In genomic region chr6:125192016-125192714, GRCm38 (mm10) we compare ENCODE assay signal across 8 mouse cellular contexts. TPM values are rescaled to one million over a fixed set of nuclear protein-coding genes. Genes with fewer than 3 reads are reported as not detected.
DNase-seq lines count a peak whose midpoint lies in the region; ATAC-seq and TF ChIP-seq lines count a peak whose summit lies in the region.

No protein-coding gene starts in this region.

- WGBS in forebrain, embryonic 10.5 days: under 1% methylated on average over 34 of the region's 34 CpGs
- under 1% methylated on average over 34 of the region's 34 CpGs for WGBS in heart, embryonic 15.5 days
- WGBS in liver, embryonic 14.5 days (ENCODE audit: insufficient replicate concordance): under 1% methylated on average over 34 of the region's 34 CpGs
- under 1% methylated on average over 34 of the region's 34 CpGs for WGBS in neural tube, embryonic 11.5 days
- under 1% methylated on average over 34 of the region's 34 CpGs for WGBS in stomach, postnatal 0 days

- peak overlapping the region; percentile 86 for H3K9ac ChIP-seq in heart, embryonic 15.5 days
- H3K9ac ChIP-seq in liver, embryonic 14.5 days (replicated peaks): peak overlapping the region; percentile 96
- peak overlapping the region; percentile 76 for H3K9ac ChIP-seq in neural tube, embryonic 11.5 days (ENCODE audit: low read length)
- peak overlapping the region; percentile 73 for H3K9ac ChIP-seq in stomach, postnatal 0 days (ENCODE audit: low read length)

- H3K27me3 ChIP-seq in forebrain, embryonic 10.5 days (ENCODE audit: poor library complexity, severe bottlenecking): no peaks in the 10 kb centered on the region
- no peaks in the 10 kb centered on the region for H3K27me3 ChIP-seq in heart, embryonic 15.5 days
- H3K27me3 ChIP-seq in liver, embryonic 14.5 days (ENCODE audit: control insufficient read depth, insufficient read depth, low read length): no peaks in the 10 kb centered on the region
- H3K27me3 ChIP-seq in neural tube, embryonic 11.5 days (ENCODE audit: control insufficient read depth, insufficient read depth, low read length): no peaks in the 10 kb centered on the region
- no peaks in the 10 kb centered on the region for H3K27me3 ChIP-seq in stomach, postnatal 0 days (ENCODE audit: control insufficient read depth, insufficient read depth, low read length)

- no peak for TF ChIP-seq EP300 in liver, embryonic 14.5 days (IDR thresholded peaks at IDR 0.05; ENCODE audit: low read depth)
- no peak for TF ChIP-seq EP300 in stomach, postnatal 0 days (optimal IDR thresholded peaks at IDR 0.05)

- TF ChIP-seq CTCF in liver, embryonic 14.5 days (IDR thresholded peaks at IDR 0.05; ENCODE audit: low read depth): no peak
- TF ChIP-seq CTCF in stomach, postnatal 0 days (IDR thresholded peaks at IDR 0.05; ENCODE audit: low read depth): no peak

- H3K4me1 ChIP-seq in forebrain, embryonic 10.5 days: peaks cover 22% of the 10 kb centered on the region
- H3K4me1 ChIP-seq in heart, embryonic 15.5 days (replicated peaks): peaks cover 23% of the 10 kb centered on the region
- peaks cover 8 to 9% of the 10 kb centered on the region in 2 experiments for H3K4me1 ChIP-seq in liver, embryonic 14.5 days (replicated peaks; ENCODE audit: control insufficient read depth in 2 of 2, insufficient read depth in 2 of 2, low read length in 1 of 2)
- H3K4me1 ChIP-seq in neural tube, embryonic 11.5 days (ENCODE audit: control insufficient read depth, insufficient read depth, low read length): peaks cover 2% of the 10 kb centered on the region; the same call in 1 of the 2 replicates
- H3K4me1 ChIP-seq in stomach, postnatal 0 days (replicated peaks; ENCODE audit: control insufficient read depth, insufficient read depth): 0 out of 2 replicates have a peak, but pooled peaks cover 3% of the 10 kb centered on the region

- H3K27ac ChIP-seq in forebrain, embryonic 10.5 days: peak overlapping the region; percentile 99
- peak overlapping the region; percentile 100 for H3K27ac ChIP-seq in heart, embryonic 15.5 days
- H3K27ac ChIP-seq in liver, embryonic 14.5 days: peak overlapping the region; percentile 98
- peak overlapping the region; percentile 94 for H3K27ac ChIP-seq in neural tube, embryonic 11.5 days (ENCODE audit: low read depth, low read length)
- H3K27ac ChIP-seq in stomach, postnatal 0 days (replicated peaks): peak overlapping the region; percentile 97

- peak overlapping the region; percentile 81 for H3K4me2 ChIP-seq in heart, embryonic 15.5 days
- peak overlapping the region; percentile 98 for H3K4me2 ChIP-seq in liver, embryonic 14.5 days (ENCODE audit: low read depth)
- H3K4me2 ChIP-seq in neural tube, embryonic 11.5 days (ENCODE audit: low read depth): peak overlapping the region; percentile 85
- peak overlapping the region; percentile 77 for H3K4me2 ChIP-seq in stomach, postnatal 0 days (replicated peaks; ENCODE audit: low read depth)

- peak; percentile 89 for DNase-seq in c-Kit-negative CD71-positive TER-119-positive erythroid progenitor cells, embryonic 14.5 days (ENCODE audit: low read depth, low spot score)
- DNase-seq in forebrain, embryonic 10.5 days (ENCODE audit: extremely low spot score, low spot score): peak; percentile 92
- DNase-seq in kidney, postnatal 25 days: peak; percentile 95 to 97
- DNase-seq in liver, embryonic 14.5 days (ENCODE audit: low read depth in 3 of 3, low spot score in 3 of 3): peak; percentile 90 to 92 (median 92)
- peak; percentile 94 for DNase-seq in neural tube, embryonic 11.5 days (ENCODE audit: low spot score)
- peak; percentile 94 for DNase-seq in stomach, postnatal 0 days (ENCODE audit: low spot score)

- peak overlapping the region; percentile 77 for H3K4me3 ChIP-seq in forebrain, embryonic 10.5 days
- H3K4me3 ChIP-seq in heart, embryonic 15.5 days: peak overlapping the region; percentile 80
- peak overlapping the region; percentile 84 to 91 for H3K4me3 ChIP-seq in liver, embryonic 14.5 days (ENCODE audit: insufficient read depth in 1 of 2, low read depth in 2 of 2, low read length in 2 of 2)
- H3K4me3 ChIP-seq in neural tube, embryonic 11.5 days (ENCODE audit: low read depth, low read length): peak overlapping the region; percentile 60
- peak overlapping the region; percentile 65 for H3K4me3 ChIP-seq in stomach, postnatal 0 days (ENCODE audit: low read depth, low read length)

- ATAC-seq in CD4-positive, CD25-positive, alpha-beta regulatory T cell, adult 4 months: peak; percentile 70
- ATAC-seq in heart, embryonic 15.5 days (replicated peaks; ENCODE audit: insufficient number of reproducible peaks, insufficient read depth, low FRiP score, low read depth): peak; percentile 90
- ATAC-seq in liver, embryonic 14.5 days (ENCODE audit: insufficient read depth): peak; percentile 89
- peak; percentile 94 for ATAC-seq in neural tube, embryonic 11.5 days (ENCODE audit: insufficient read depth, low FRiP score, low TSS enrichment)
- peak; percentile 95 for ATAC-seq in stomach, postnatal 0 days (ENCODE audit: low FRiP score, low TSS enrichment)

- H3K9me3 ChIP-seq in forebrain, embryonic 10.5 days: no peaks in the 10 kb centered on the region
- H3K9me3 ChIP-seq in heart, embryonic 15.5 days (replicated peaks): no peaks in the 10 kb centered on the region
- no peaks in the 10 kb centered on the region for H3K9me3 ChIP-seq in liver, embryonic 14.5 days (ENCODE audit: control insufficient read depth, low read length)
- no peaks in the 10 kb centered on the region for H3K9me3 ChIP-seq in neural tube, embryonic 11.5 days (ENCODE audit: control insufficient read depth, low read length)
- no peaks in the 10 kb centered on the region for H3K9me3 ChIP-seq in stomach, postnatal 0 days (ENCODE audit: control insufficient read depth, low read length)

- peaks cover 55% of the 10 kb centered on the region for H3K36me3 ChIP-seq in forebrain, embryonic 10.5 days (replicated peaks)
- H3K36me3 ChIP-seq in heart, embryonic 15.5 days: peaks cover 47% of the 10 kb centered on the region
- peaks cover 46% of the 10 kb centered on the region for H3K36me3 ChIP-seq in liver, embryonic 14.5 days (replicated peaks; ENCODE audit: control insufficient read depth, insufficient read depth, low read depth)
- peaks cover 4% of the 10 kb centered on the region; the same call in 1 of the 2 replicates for H3K36me3 ChIP-seq in neural tube, embryonic 11.5 days (ENCODE audit: control insufficient read depth, insufficient read depth, low read length)
- H3K36me3 ChIP-seq in stomach, postnatal 0 days (ENCODE audit: control insufficient read depth, insufficient read depth, low read length): 0 out of 2 replicates have a peak, but pooled peaks cover 3% of the 10 kb centered on the region

RNA-seq across cellular contexts. Expression of gene Mrpl51, which starts 0.6 kb away (rescaled TPM):
- 10 to 100 TPM; 67.5 to 77.7 TPM for polyA plus RNA-seq in CD4-positive, CD25-positive, alpha-beta regulatory T cell, adult 4 months (2017; shearing (Covaris generic))
- 232 and 239 TPM in 2 replicates for polyA plus RNA-seq in forebrain, embryonic 10.5 days (2016; fragmentation: Nextera tagmentation; extraction: Ambion mirVana)
- polyA plus RNA-seq in heart, embryonic 15.5 days (2015; fragmentation: Nextera tagmentation; extraction: Ambion mirVana): 233 and 272 TPM in 2 replicates
- polyA plus RNA-seq in liver, embryonic 14.5 days (2012; rRNA removed): 22.2 and 50.9 TPM in 2 replicates
- 178 and 182 TPM in 2 replicates for polyA plus RNA-seq in liver, embryonic 14.5 days (2014; fragmentation: Nextera tagmentation; extraction: Ambion mirVana)
- 178 and 192 TPM in 2 replicates for polyA plus RNA-seq in neural tube, embryonic 11.5 days (2014; fragmentation: Nextera tagmentation; extraction: Ambion mirVana)
- 196 and 211 TPM in 2 replicates for polyA plus RNA-seq in stomach, postnatal 0 days (2015; fragmentation: Nextera tagmentation; extraction: Ambion mirVana)

RNA-seq across cellular contexts. Expression of gene Ncapd2, which starts 0.7 kb away (rescaled TPM):
- polyA plus RNA-seq in CD4-positive, CD25-positive, alpha-beta regulatory T cell, adult 4 months (2017; shearing (Covaris generic)): 10 to 100 TPM; 22.6 to 49.4 TPM
- polyA plus RNA-seq in forebrain, embryonic 10.5 days (2016; fragmentation: Nextera tagmentation; extraction: Ambion mirVana): 271 and 274 TPM in 2 replicates
- polyA plus RNA-seq in heart, embryonic 15.5 days (2015; fragmentation: Nextera tagmentation; extraction: Ambion mirVana): 66.1 and 93.1 TPM in 2 replicates
- polyA plus RNA-seq in liver, embryonic 14.5 days (2012; rRNA removed): 108 and 148 TPM in 2 replicates
- polyA plus RNA-seq in liver, embryonic 14.5 days (2014; fragmentation: Nextera tagmentation; extraction: Ambion mirVana): 66.8 and 80.4 TPM in 2 replicates
- polyA plus RNA-seq in neural tube, embryonic 11.5 days (2014; fragmentation: Nextera tagmentation; extraction: Ambion mirVana): 137 and 139 TPM in 2 replicates
- polyA plus RNA-seq in stomach, postnatal 0 days (2015; fragmentation: Nextera tagmentation; extraction: Ambion mirVana): 15.3 and 16.6 TPM in 2 replicates

RNA-seq across cellular contexts. Expression of gene Vamp1, which starts 23.2 kb away (rescaled TPM):
- polyA plus RNA-seq in CD4-positive, CD25-positive, alpha-beta regulatory T cell, adult 4 months (2017; shearing (Covaris generic)): 10 to 100 TPM; 17.0 to 28.4 TPM
- 3.8 and 4.7 TPM in 2 replicates for polyA plus RNA-seq in forebrain, embryonic 10.5 days (2016; fragmentation: Nextera tagmentation; extraction: Ambion mirVana)
- 5.3 and 6.7 TPM in 2 replicates for polyA plus RNA-seq in heart, embryonic 15.5 days (2015; fragmentation: Nextera tagmentation; extraction: Ambion mirVana)
- polyA plus RNA-seq in liver, embryonic 14.5 days (2012; rRNA removed): 2.8 and 3.5 TPM in 2 replicates
- 0.83 and 0.94 TPM in 2 replicates for polyA plus RNA-seq in liver, embryonic 14.5 days (2014; fragmentation: Nextera tagmentation; extraction: Ambion mirVana)
- 2.2 and 2.5 TPM in 2 replicates for polyA plus RNA-seq in neural tube, embryonic 11.5 days (2014; fragmentation: Nextera tagmentation; extraction: Ambion mirVana)
- polyA plus RNA-seq in stomach, postnatal 0 days (2015; fragmentation: Nextera tagmentation; extraction: Ambion mirVana): 3.3 and 3.4 TPM in 2 replicates

RNA-seq across cellular contexts. Expression of gene Gapdh, which starts 25.9 kb away (rescaled TPM):
- 100 to 1,000 TPM; 215 to 384 TPM for polyA plus RNA-seq in CD4-positive, CD25-positive, alpha-beta regulatory T cell, adult 4 months (2017; shearing (Covaris generic))
- polyA plus RNA-seq in forebrain, embryonic 10.5 days (2016; fragmentation: Nextera tagmentation; extraction: Ambion mirVana): 3,225 and 3,313 TPM in 2 replicates
- 3,777 and 4,210 TPM in 2 replicates for polyA plus RNA-seq in heart, embryonic 15.5 days (2015; fragmentation: Nextera tagmentation; extraction: Ambion mirVana)
- polyA plus RNA-seq in liver, embryonic 14.5 days (2012; rRNA removed): 1,485 and 1,875 TPM in 2 replicates
- polyA plus RNA-seq in liver, embryonic 14.5 days (2014; fragmentation: Nextera tagmentation; extraction: Ambion mirVana): 960 and 1,040 TPM in 2 replicates
- polyA plus RNA-seq in neural tube, embryonic 11.5 days (2014; fragmentation: Nextera tagmentation; extraction: Ambion mirVana): 2,338 and 2,354 TPM in 2 replicates
- 920 and 1,103 TPM in 2 replicates for polyA plus RNA-seq in stomach, postnatal 0 days (2015; fragmentation: Nextera tagmentation; extraction: Ambion mirVana)

RNA-seq across cellular contexts. Expression of gene Tapbpl, which starts 39.5 kb away (rescaled TPM):
- polyA plus RNA-seq in CD4-positive, CD25-positive, alpha-beta regulatory T cell, adult 4 months (2017; shearing (Covaris generic)): 100 to 1,000 TPM in 1 of 2 experiments, 10 to 100 TPM in 1; 88.2 to 156 TPM
- polyA plus RNA-seq in forebrain, embryonic 10.5 days (2016; fragmentation: Nextera tagmentation; extraction: Ambion mirVana): 1.6 and 2.1 TPM in 2 replicates
- 3.9 and 8.2 TPM in 2 replicates for polyA plus RNA-seq in heart, embryonic 15.5 days (2015; fragmentation: Nextera tagmentation; extraction: Ambion mirVana)
- polyA plus RNA-seq in liver, embryonic 14.5 days (2012; rRNA removed): 4.2 and 5.0 TPM in 2 replicates
- 4.1 and 4.2 TPM in 2 replicates for polyA plus RNA-seq in liver, embryonic 14.5 days (2014; fragmentation: Nextera tagmentation; extraction: Ambion mirVana)
- polyA plus RNA-seq in neural tube, embryonic 11.5 days (2014; fragmentation: Nextera tagmentation; extraction: Ambion mirVana): 1.2 and 1.7 TPM in 2 replicates
- 8.5 and 8.6 TPM in 2 replicates for polyA plus RNA-seq in stomach, postnatal 0 days (2015; fragmentation: Nextera tagmentation; extraction: Ambion mirVana)

Comparison
In these comparisons a context has a peak if more than half of its experiments do, and no peak if none do; other contexts are left out.
1. Peak in every context shown above with its lines: DNase-seq, ATAC-seq, H3K4me3 ChIP-seq and H3K27ac ChIP-seq.